Mouse (Mus musculus) mature B cell (primary cell): ENCODE results near the gene Uhrf1bp1l.

Source experiments
- in situ Hi-C: fragments of 300-500 bp; cut with MboI; formaldehyde crosslinking; loops from 2 replicates; pipeline ENCODE4 v1.14.3; 2019

Gene Uhrf1bp1l

GRCm38 (mm10) chr10:89838834-89839233 is 94.0 kb downstream of the Uhrf1bp1l start:
- in situ Hi-C loops, result no loop called here

GRCm38 (mm10) chr10:89850951-89851350 is 106.2 kb downstream of the Uhrf1bp1l start:
- in situ Hi-C loops, result no loop called here

- in situ Hi-C loops, result no loop called here
These were observed 110.6 kb downstream of the Uhrf1bp1l start for GRCm38 (mm10) chr10:89855251-89855875.

DNA sequence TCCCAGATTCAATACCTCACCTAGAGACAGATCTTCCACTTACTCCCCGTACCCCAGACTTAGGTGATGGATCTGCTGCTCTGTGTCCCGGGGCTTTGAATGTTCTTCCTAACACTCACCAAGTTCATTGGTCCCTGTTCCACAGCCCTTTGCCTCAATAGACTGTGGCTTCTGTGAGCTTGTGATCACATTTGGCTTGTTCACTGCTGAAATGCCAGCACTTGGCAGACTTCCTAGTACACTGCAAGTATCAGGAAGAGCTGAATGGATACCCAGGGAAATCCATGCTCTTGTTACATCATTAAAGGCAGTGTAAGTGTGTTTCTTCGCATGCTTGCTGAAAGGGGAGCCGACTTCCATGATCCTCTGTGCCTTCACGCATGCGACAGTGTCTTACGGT is 111.5 kb downstream of the Uhrf1bp1l start:
- in situ Hi-C loops, result no loop called here

DNA sequence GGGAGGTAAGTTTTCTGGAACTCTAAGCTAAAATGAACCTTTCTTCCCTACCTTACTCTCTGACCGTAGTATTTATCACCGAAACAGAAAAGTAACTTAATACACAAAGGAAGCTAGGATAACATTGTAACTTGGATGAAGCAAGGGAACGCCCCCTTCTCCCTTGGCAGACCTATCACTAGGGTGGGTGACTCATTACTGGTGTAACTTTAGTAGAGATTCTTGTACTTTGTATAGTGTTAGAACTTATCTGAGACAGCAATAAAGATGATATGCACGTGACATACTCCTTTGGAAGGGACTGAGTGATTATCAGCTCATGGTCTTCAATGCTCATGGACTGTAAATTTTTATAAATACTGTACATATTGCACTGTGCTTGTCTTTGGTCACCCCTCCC is 123.4 kb downstream of the Uhrf1bp1l start:
- in situ Hi-C loops, result no loop called here

GRCm38 (mm10) chr10:89868836-89869235 is 124.0 kb downstream of the Uhrf1bp1l start:
- in situ Hi-C loops, result no loop called here
